Mouse (Mus musculus) gonadal fat pad, adult 2 months (tissue): Measurements from ENCODE around the gene Svep1. TPM values are rescaled to one million over a fixed set of nuclear protein-coding genes. Genes with fewer than 3 reads are reported as not detected.

Experiments used
- DNase-seq: peaks from one replicate; pipeline ENCODE4 v3.0.0-alpha.2; 2012; ENCODE audit warnings: low read depth
- polyA plus RNA-seq: library from polyadenylated mRNA; depleted of rRNA; stranded (reverse); fragments of >200 nt; gene quantifications from 2 replicates; pipeline ENCODE4 v1.2.3, GENCODE M21; 2012

The Svep1 gene
- polyA plus RNA-seq, 1 experiment, result 12.2 TPM

DNA sequence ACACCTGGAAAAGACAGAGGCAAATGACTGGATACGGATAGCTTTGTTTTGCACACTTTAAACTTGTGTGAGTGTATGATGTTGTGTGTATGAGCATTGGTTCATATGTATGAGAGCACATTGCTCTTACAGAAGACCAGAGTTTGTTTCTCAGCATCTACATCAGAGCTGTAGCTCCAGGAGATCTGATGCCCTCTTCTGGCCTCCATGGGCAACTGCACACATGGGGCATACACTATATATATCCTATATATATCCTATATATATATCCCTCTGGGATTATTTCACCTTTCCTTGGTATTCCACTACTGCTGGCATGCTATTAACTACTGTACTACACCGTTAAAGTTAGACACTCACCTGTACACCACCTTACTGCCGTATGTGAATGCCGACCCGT is 122.5 kb downstream of the Svep1 start:
- DNase-seq, result no peak

GRCm38 (mm10) chr4:58082588-58082987 is 124.1 kb downstream of the Svep1 start:
- no peak for DNase-seq

GRCm38 (mm10) chr4:58079631-58080030 is 127.0 kb downstream of the Svep1 start:
- no peak for DNase-seq

DNA sequence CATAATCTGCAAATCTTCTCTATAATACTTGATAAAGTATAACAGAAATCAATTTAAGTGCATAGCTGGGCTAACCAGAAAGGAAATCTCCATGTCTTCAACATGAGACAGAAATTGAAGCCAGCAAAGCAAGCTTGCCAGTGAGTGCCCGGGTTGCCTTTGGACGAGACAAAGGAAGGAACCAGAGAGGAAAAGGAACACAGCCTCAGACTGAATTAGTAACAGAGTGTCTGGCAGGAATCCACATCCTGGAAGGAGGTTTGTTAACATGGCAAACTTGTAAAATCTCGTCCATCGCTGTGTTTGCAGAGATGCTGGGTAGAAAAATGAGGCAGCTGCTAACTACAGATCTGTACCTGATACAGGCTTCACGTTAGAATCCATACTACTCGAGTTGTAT is 128.7 kb downstream of the Svep1 start:
- no peak for DNase-seq

GRCm38 (mm10) chr4:58077536-58077935 is 129.1 kb downstream of the Svep1 start:
- no peak for DNase-seq

DNA sequence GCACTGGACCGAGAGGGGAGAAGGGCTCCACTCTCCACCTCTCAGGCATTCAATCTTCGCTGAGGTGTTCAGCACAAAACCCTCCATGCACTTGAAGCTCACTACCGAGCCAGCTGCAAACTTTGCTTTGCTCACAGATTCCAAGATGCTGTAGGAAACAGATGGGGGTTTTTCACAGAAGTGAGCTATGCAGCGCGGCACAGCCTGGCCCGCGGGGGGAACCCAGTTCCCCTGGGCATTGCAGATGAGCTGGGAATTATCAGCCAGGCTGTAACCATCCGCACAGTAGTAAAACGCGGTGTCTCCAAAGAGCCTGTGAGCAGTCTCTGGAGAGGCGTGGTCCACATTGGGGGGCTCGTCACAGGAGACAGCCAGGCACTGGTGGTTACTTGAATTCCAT is 133.8 kb downstream of the Svep1 start:
- DNase-seq, result no peak

DNA sequence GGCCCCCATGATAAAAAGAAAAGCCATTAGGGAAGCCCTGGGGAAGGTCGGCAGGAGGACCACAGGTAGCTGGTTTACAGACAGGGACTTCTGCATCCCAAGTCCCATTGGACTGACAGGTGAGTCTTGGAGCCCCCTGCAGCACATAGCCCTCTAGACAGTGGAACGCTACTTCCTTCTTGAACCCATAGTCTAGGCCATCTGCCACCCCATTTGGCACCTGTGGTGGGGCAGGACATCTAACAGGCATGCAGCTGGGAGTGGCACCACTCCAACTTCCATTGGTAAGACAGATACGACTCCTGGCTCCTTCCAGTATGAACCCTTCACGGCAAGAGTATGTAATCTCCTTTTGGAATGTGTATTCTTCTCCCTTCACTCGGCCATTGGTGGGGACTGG is 137.8 kb downstream of the Svep1 start:
- DNase-seq, result no peak

GRCm38 (mm10) chr4:58064721-58065120 is 141.9 kb downstream of the Svep1 start:
- no peak for DNase-seq

GRCm38 (mm10) chr4:58062933-58063332 is 143.7 kb downstream of the Svep1 start:
- no peak for DNase-seq

GRCm38 (mm10) chr4:58055653-58056052 is 151.0 kb downstream of the Svep1 start:
- no peak for DNase-seq

- no peak for DNase-seq
Observed at GRCm38 (mm10) chr4:58054441-58054840, 152.2 kb downstream of the Svep1 start.

GRCm38 (mm10) chr4:58050746-58051145 is 155.9 kb downstream of the Svep1 start:
- DNase-seq, result no peak

DNA sequence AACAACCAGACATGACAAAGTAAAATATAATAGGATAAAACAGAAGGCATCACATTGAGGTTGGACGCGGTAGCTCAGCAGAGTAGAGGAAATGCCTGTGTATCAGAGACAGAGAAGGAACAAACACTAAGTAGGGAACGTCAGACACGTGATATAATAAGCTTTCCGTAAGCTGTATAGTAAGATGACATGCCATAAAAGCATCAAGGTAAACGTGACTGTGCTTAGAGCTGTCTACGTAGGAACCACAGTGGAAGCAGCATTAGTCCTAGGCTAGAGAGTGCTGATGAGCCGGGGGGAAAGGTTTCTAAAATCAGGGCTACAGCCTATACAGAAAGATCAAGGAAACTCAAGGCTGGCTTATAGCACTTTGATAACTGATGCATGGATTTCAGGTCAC is 156.4 kb downstream of the Svep1 start:
- DNase-seq, result no peak

- no peak for DNase-seq
Observed at GRCm38 (mm10) chr4:58044833-58045232, 161.8 kb downstream of the Svep1 start.

- no peak for DNase-seq
Observed at GRCm38 (mm10) chr4:58044356-58044755, 162.3 kb downstream of the Svep1 start.

- no peak for DNase-seq
Observed at GRCm38 (mm10) chr4:58040093-58040492, 166.6 kb downstream of the Svep1 start.

DNA sequence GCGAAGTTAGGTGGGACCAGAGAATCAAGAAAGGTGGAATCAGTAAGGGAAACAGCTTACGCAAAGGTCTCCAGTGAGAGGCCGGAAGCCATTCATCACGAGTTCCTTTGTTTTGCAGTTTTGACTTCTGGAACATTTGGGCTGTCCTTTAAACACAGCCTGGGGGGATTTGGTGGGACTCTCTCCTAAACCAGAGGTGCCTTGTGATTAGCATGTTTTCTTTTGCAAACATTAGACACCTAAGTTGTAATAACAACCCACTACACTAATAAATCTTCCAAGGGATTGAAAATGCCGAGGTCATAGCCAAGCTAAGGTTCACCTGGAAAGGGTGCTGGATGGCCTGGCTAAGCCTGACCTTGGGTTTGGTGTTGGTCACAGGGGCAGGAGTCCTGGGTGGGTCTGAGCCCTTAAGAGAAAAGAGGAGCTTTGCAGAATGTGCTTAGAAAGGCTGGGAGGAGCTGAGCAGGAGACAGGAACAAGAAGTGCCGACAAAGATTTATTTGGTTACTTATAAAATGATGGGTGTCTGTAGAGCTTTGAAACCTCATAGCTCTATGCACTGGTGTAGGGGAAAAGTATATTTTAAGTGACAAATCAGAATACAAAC is 169.5 kb downstream of the Svep1 start:
- no peak for DNase-seq

DNA sequence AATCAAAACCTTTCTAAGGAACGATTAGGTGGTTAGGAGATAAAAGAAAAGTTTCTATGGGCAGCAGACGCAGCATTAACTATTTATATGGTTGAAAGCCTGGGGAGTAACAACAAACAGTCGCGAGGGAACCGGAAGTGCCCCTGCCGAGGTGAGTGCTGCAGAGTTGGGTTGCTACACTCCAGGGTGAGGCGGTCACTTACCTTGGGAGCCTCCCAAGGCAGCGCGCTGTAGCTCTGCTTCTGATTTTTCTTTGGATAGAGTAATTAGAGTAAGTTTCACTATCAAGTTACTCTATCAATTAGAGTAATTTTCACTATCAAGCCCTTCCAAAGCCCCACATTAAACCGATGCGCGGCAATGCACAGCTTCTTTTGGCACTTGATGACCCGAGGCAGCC is 172.0 kb downstream of the Svep1 start:
- DNase-seq, result no peak

DNA sequence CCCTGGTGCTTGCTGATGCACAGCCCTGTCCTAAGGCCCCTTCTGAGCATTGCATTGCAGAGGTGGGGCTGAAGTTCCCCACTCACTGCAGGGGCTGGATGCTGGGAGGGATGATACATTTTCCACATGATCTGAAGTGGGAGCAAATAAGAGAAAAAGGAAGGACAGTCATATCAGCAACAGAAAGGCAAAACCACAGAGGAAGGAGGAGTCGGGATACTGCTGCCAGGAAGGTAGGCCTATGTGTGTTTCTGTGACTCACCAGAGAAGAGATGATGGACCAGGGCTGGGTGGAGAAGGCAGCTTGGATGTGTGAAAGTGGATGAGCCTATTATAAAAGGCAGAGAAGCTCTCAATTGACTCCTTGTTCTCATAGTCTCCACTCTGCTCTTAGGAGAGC is 173.9 kb downstream of the Svep1 start:
- no peak for DNase-seq

DNA sequence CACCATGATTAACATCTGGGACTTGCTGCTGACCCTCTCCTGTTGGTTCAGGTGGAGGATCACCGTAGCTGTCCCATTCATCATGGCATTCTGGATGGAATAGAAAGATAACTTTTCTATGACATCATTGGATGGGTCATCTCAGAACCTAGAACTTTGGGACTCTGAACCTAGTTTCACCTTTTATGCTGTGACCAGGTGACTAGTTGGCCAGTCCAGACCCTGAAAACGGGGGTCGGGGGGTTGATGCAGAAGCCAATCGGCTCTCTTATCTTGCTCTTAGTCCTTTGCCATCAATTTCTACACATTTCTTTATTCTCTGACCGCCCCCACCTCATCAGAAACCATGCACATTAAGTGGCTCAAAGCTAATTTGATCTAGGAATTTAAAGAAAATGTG is 197.6 kb downstream of the Svep1 start, which contains the start of gene Txndc8:
TSS of gene Txndc8 (minus strand) at position 101 of the 400 bp plus-strand sequence.
- no peak for DNase-seq

GRCm38 (mm10) chr4:58003501-58003900 is 203.2 kb downstream of the Svep1 start:
- DNase-seq, result no peak
